Mouse (Mus musculus): Measurements from ENCODE around the gene AA986860. TPM values are rescaled to one million over a fixed set of nuclear protein-coding genes. Genes with fewer than 3 reads are reported as not detected.

Gene AA986860
- total and polyA plus RNA-seq, 3 experiments = 1.2 to 8.6 (median 1.2) TPM

- H3K4me1 ChIP-seq (ENCODE audit: insufficient read depth, low read depth, low read length) = peaks cover 25% of the 10 kb centered on the region
- peaks cover 9% of the 10 kb centered on the region for H3K27me3 ChIP-seq (ENCODE audit: insufficient read depth, low read length)
- ATAC-seq (ENCODE audit: extremely low read depth, insufficient number of reproducible peaks, low FRiP score, poor library complexity, severe bottlenecking) (no peak), DNase-seq (ENCODE audit: low spot score) (no peak)
- H3K4me3 ChIP-seq (ENCODE audit: low read depth, low read length) = no peak overlapping the region
- H3K36me3 ChIP-seq (replicated peaks) = no peaks in the 10 kb centered on the region
- no peaks in the 10 kb centered on the region for H3K9me3 ChIP-seq (replicated peaks)
- no peak for TF ChIP-seq TAL1 (conservative IDR thresholded peaks at IDR 0.05; ENCODE audit: low read depth, low read length)
- no peak for TF ChIP-seq GATA2 (IDR thresholded peaks at IDR 0.05; ENCODE audit: borderline replicate concordance, low read depth, low read length)
- no peak for TF ChIP-seq GATA1 (IDR thresholded peaks at IDR 0.05; ENCODE audit: borderline replicate concordance, low read length)
- TF ChIP-seq CTCF (IDR thresholded peaks at IDR 0.05; ENCODE audit: low read depth, low read length) = no peak
- no peak for TF ChIP-seq POLR2AphosphoS5 (IDR thresholded peaks at IDR 0.05; ENCODE audit: insufficient replicate concordance, low read depth, low read length)
Observed at GRCm38 (mm10) chr1:130775234-130775633, 43.5 kb downstream of the AA986860 start.

DNA sequence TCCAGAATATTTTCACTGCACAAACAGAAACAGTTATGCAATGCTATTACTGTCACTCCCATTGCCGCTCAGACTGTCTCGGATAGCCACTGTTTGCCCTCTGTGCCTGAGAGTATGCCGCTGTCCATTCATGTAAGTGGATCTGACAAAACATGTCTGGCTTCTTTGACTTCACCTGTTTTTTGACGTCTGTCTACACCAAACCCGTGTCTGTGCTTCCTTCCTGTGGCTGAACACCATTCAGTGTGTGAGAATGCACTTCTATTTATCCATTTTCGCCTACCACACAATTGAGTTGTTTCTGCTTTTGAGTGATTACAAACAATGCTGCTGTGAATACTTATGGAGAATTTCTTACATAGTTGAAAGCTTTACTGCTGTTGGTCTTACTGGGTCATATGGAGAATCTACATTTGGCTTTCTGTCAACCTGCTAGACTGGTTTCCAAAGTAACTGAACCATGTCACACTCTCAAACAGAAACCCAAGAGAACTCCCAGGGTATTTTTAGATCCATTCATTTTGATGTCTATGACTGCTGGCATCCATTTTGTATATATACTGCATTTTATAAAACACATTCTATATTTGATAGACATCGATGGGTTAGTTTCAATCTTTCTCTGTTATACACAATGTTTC is 44.0 kb downstream of the AA986860 start:
- TF ChIP-seq CTCF (IDR thresholded peaks at IDR 0.05; ENCODE audit: low read depth, low read length) (no peak), GATA1 (IDR thresholded peaks at IDR 0.05; ENCODE audit: borderline replicate concordance, low read length) (no peak), TAL1 (conservative IDR thresholded peaks at IDR 0.05; ENCODE audit: low read depth, low read length) (no peak), POLR2AphosphoS5 (IDR thresholded peaks at IDR 0.05; ENCODE audit: insufficient replicate concordance, low read depth, low read length) (no peak), GATA2 (IDR thresholded peaks at IDR 0.05; ENCODE audit: borderline replicate concordance, low read depth, low read length) (no peak)
- H3K4me3 ChIP-seq (ENCODE audit: low read depth, low read length) = no peak overlapping the region
- ATAC-seq (ENCODE audit: extremely low read depth, insufficient number of reproducible peaks, low FRiP score, poor library complexity, severe bottlenecking) (no peak), DNase-seq (ENCODE audit: low spot score) (no peak)
- no peaks in the 10 kb centered on the region for H3K9me3 ChIP-seq (replicated peaks)
- H3K27me3 ChIP-seq (ENCODE audit: insufficient read depth, low read length) = peaks cover 3% of the 10 kb centered on the region
- H3K4me1 ChIP-seq (ENCODE audit: insufficient read depth, low read depth, low read length) = peaks cover 20% of the 10 kb centered on the region
- H3K36me3 ChIP-seq (replicated peaks) = no peaks in the 10 kb centered on the region

GRCm38 (mm10) chr1:130776645-130777044 is 44.9 kb downstream of the AA986860 start:
- no peaks in the 10 kb centered on the region; the same call in 1 of the 2 replicates for H3K27me3 ChIP-seq (ENCODE audit: insufficient read depth, low read length)
- no peak for DNase-seq (ENCODE audit: low spot score)
- ATAC-seq (ENCODE audit: extremely low read depth, insufficient number of reproducible peaks, low FRiP score, poor library complexity, severe bottlenecking) = peak; percentile 34; the same call in 1 of the 2 replicates
- TF ChIP-seq POLR2AphosphoS5 (IDR thresholded peaks at IDR 0.05; ENCODE audit: insufficient replicate concordance, low read depth, low read length) (no peak), GATA2 (IDR thresholded peaks at IDR 0.05; ENCODE audit: borderline replicate concordance, low read depth, low read length) (no peak), TAL1 (conservative IDR thresholded peaks at IDR 0.05; ENCODE audit: low read depth, low read length) (no peak), CTCF (IDR thresholded peaks at IDR 0.05; ENCODE audit: low read depth, low read length) (no peak), GATA1 (IDR thresholded peaks at IDR 0.05; ENCODE audit: borderline replicate concordance, low read length) (no peak)
- no peaks in the 10 kb centered on the region for H3K36me3 ChIP-seq (replicated peaks)
- peaks cover 16% of the 10 kb centered on the region for H3K4me1 ChIP-seq (ENCODE audit: insufficient read depth, low read depth, low read length)
- no peaks in the 10 kb centered on the region for H3K9me3 ChIP-seq (replicated peaks)
- no peak overlapping the region for H3K4me3 ChIP-seq (ENCODE audit: low read depth, low read length)

DNA sequence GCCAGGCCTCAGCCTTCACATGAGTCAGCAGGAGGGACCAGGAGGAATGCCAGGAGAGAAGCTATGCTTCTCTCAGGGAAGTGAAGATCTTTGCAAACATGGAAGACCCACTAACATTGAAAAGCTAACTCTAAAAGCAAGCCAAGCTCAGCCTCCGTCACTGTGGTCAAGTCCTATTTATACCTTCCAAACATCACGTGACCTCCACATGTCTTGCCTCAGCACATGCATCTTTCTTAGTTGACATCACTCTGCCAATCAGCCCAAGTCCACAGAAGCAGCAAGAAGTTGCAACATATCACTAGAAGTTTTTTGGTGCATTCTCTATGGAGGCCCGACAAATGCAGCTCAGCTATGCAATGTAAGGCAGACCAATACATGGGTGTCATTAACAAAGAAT is 48.1 kb downstream of the AA986860 start:
- DNase-seq (ENCODE audit: low spot score) = no peak

GRCm38 (mm10) chr1:130784054-130784453 is 52.3 kb downstream of the AA986860 start:
- no peaks in the 10 kb centered on the region for H3K36me3 ChIP-seq (replicated peaks)
- no peak for ATAC-seq (ENCODE audit: extremely low read depth, insufficient number of reproducible peaks, low FRiP score, poor library complexity, severe bottlenecking)
- H3K27me3 ChIP-seq (ENCODE audit: insufficient read depth, low read length) = peaks cover 25% of the 10 kb centered on the region
- peaks cover 4% of the 10 kb centered on the region; the same call in 1 of the 2 replicates for H3K4me1 ChIP-seq (ENCODE audit: insufficient read depth, low read depth, low read length)
- TF ChIP-seq POLR2AphosphoS5 (IDR thresholded peaks at IDR 0.05; ENCODE audit: insufficient replicate concordance, low read depth, low read length) = no peak
- no peak; the same call in 1 of the 2 replicates for TF ChIP-seq CTCF (IDR thresholded peaks at IDR 0.05; ENCODE audit: low read depth, low read length)
- no peak for TF ChIP-seq GATA2 (IDR thresholded peaks at IDR 0.05; ENCODE audit: borderline replicate concordance, low read depth, low read length)
- TF ChIP-seq TAL1 (conservative IDR thresholded peaks at IDR 0.05; ENCODE audit: low read depth, low read length) = no peak
- no peak for TF ChIP-seq GATA1 (IDR thresholded peaks at IDR 0.05; ENCODE audit: borderline replicate concordance, low read length)
- H3K9me3 ChIP-seq (replicated peaks) = no peaks in the 10 kb centered on the region
- peak; percentile 31 for DNase-seq (ENCODE audit: low spot score)
- H3K4me3 ChIP-seq (ENCODE audit: low read depth, low read length) = no peak overlapping the region

More for the DNA sequence above, 48.1 kb downstream of the AA986860 start:
- Histone ChIP-seq H3K4me3 (ENCODE audit: low read depth, low read length) (no peak overlapping the region), H3K9me3 (replicated peaks) (no peaks in the 10 kb centered on the region), H3K4me1 (ENCODE audit: insufficient read depth, low read depth, low read length) (peaks cover 13% of the 10 kb centered on the region), H3K27me3 (ENCODE audit: insufficient read depth, low read length) (peaks cover 4% of the 10 kb centered on the region), H3K36me3 (replicated peaks) (no peaks in the 10 kb centered on the region)
- TF ChIP-seq CTCF (IDR thresholded peaks at IDR 0.05; ENCODE audit: low read depth, low read length) (no peak), GATA1 (IDR thresholded peaks at IDR 0.05; ENCODE audit: borderline replicate concordance, low read length) (no peak)
- ATAC-seq (ENCODE audit: extremely low read depth, insufficient number of reproducible peaks, low FRiP score, poor library complexity, severe bottlenecking) = no peak

DNA sequence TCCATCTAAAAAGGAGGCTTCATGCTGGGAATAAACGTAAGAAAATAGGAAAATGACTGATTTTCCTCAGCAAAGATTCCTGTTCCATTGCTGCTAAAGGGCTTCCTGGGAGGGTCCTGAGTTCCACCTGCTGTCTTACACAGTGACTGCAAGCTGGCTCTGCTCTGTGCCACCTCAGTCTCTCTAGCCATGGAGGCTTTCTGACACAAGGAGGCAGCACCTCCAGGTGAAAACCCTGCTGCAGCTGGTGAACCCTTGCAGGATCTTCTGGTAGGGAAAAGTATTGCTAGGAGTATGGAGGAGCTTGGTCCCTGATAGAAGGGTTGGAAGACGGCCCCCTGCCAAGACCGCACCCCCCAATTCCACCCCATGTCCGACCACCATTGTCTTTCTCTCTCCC is 55.2 kb downstream of the AA986860 start:
- ATAC-seq (ENCODE audit: extremely low read depth, insufficient number of reproducible peaks, low FRiP score, poor library complexity, severe bottlenecking) = peak; percentile 32; the same call in 1 of the 2 replicates
- H3K9me3 ChIP-seq (replicated peaks) = no peaks in the 10 kb centered on the region
- H3K4me3 ChIP-seq (ENCODE audit: low read depth, low read length) = no peak overlapping the region
- H3K36me3 ChIP-seq (replicated peaks) = no peaks in the 10 kb centered on the region
- peaks cover 14% of the 10 kb centered on the region for H3K4me1 ChIP-seq (ENCODE audit: insufficient read depth, low read depth, low read length)
- TF ChIP-seq TAL1 (conservative IDR thresholded peaks at IDR 0.05; ENCODE audit: low read depth, low read length) (no peak), GATA1 (IDR thresholded peaks at IDR 0.05; ENCODE audit: borderline replicate concordance, low read length) (no peak), CTCF (IDR thresholded peaks at IDR 0.05; ENCODE audit: low read depth, low read length) (no peak), GATA2 (IDR thresholded peaks at IDR 0.05; ENCODE audit: borderline replicate concordance, low read depth, low read length) (no peak), POLR2AphosphoS5 (IDR thresholded peaks at IDR 0.05; ENCODE audit: insufficient replicate concordance, low read depth, low read length) (no peak)
- peaks cover 33% of the 10 kb centered on the region for H3K27me3 ChIP-seq (ENCODE audit: insufficient read depth, low read length)
- DNase-seq (ENCODE audit: low spot score) = no peak
